Mouse (Mus musculus): ENCODE measurements at regions not wholly inside any gene's neighbourhood (a gene's known extent, or its start where the extent isn't known, plus 50 kb on each side); places are given as distances from the start of the nearest gene placed in this dataset.

DNA sequence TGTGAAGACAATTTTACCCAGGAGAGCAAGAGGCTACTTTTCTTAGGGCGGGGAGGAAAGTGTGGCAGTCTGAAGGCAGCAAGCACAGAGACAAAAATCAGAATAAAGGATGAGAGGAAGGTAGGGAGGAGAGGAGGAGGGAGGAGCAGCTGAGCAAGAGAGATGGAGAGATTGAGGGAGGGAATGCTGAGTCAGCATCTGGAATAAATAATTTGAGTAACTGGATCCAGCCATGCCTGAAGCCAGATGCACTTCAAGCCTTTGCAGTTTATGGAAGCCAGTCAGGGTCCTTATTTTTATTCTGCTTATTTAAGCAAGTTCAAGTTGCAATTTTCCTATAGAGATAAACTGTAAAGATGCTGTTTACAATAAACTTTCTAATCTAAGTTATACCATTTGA lies 59.7 kb upstream of the Lrig1 start:
- no peak for DNase-seq

GRCm38 (mm10) chr6:94756006-94756405 lies 56.0 kb upstream of the Lrig1 start:
- DNase-seq: no peak

GRCm38 (mm10) chr6:94755297-94755831 lies 55.4 kb upstream of the Lrig1 start:
- no peak for DNase-seq

- DNase-seq: no peak
These were observed 54.6 kb upstream of the Lrig1 start for GRCm38 (mm10) chr6:94754522-94754921.

GRCm38 (mm10) chr6:94751101-94751440 lies 51.1 kb upstream of the Lrig1 start:
- no peak for DNase-seq

DNA sequence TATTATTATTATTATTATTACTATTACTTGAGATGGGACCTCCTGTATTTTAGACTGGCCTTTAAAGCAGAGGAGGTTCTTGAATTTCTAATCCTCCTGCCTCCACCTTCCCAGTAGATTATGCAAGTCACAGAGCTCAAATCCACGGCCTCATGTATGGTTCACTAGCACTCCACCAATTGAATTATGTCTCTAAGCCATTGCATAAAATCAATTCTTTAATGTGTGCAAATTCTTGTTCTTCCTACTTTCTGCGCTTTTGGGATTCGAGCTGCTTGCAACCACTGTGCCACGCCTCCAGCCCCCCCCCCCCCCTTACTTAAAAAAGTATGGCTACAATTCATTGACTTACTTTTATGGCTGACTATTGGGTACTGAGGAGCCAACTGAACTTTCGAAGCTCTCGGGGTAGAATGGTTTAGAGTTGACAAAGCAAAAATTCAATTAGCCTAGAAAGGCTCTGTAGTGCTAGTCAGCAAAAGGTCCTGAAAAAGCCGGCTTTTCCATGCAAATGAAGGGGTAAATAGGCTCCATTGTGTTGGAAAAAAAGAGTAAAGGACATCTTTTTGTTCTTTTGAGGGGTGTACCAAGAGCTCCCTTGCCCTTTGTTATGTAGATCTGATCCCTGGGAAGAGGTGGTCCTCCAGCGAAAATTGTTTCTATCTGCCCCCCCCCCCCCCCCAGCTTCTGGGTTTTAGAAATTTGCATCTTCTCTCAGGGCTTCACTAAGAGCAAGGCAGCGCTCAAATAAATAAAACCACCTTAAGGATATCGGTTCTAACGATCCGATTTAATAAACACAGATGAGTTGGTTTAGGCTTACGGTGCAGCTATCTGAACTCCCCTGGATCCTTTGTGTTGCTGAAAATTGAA lies 50.5 kb upstream of the Lrig1 start:
- no peak for DNase-seq

Data from lung, postnatal 4 days (tissue).